Mouse (Mus musculus) CD4-positive, CD25-positive, alpha-beta regulatory T cell, adult 2 months (primary cell): ENCODE results near the gene Nrp1.

ENCODE experiments used
- DNase-seq: peaks from one replicate; pipeline ENCODE4 v3.0.0-alpha.2; 2012; ENCODE audit warnings: low read depth, low spot score

Nrp1 gene

GRCm38 (mm10) chr8:128371026-128371425 lies 12.6 kb downstream of the Nrp1 start:
- no peak for DNase-seq

GRCm38 (mm10) chr8:128371789-128372188 lies 13.4 kb downstream of the Nrp1 start:
- DNase-seq, result no peak

- DNase-seq, result no peak
Observed at GRCm38 (mm10) chr8:128372724-128373123, 14.3 kb downstream of the Nrp1 start.

- DNase-seq, result no peak
Observed at GRCm38 (mm10) chr8:128373418-128373817, 15.0 kb downstream of the Nrp1 start.

GRCm38 (mm10) chr8:128375291-128375690 lies 16.9 kb downstream of the Nrp1 start:
- DNase-seq, result no peak

- DNase-seq, result peak; percentile 27
Observed at GRCm38 (mm10) chr8:128383176-128383575, 24.8 kb downstream of the Nrp1 start.

GRCm38 (mm10) chr8:128384366-128384765 lies 26.0 kb downstream of the Nrp1 start:
- DNase-seq, result no peak

- peak; percentile 51 for DNase-seq
Observed at GRCm38 (mm10) chr8:128384921-128385332, 26.5 kb downstream of the Nrp1 start.

- peak; percentile 56 for DNase-seq
Observed at GRCm38 (mm10) chr8:128386963-128387621, 28.7 kb downstream of the Nrp1 start.

- DNase-seq, result no peak
Observed at GRCm38 (mm10) chr8:128390759-128391158, 32.4 kb downstream of the Nrp1 start.

- peak; percentile 65 for DNase-seq
Observed at GRCm38 (mm10) chr8:128391182-128391760, 32.9 kb downstream of the Nrp1 start.

GRCm38 (mm10) chr8:128394671-128395193 lies 36.3 kb downstream of the Nrp1 start:
- no peak for DNase-seq

- no peak for DNase-seq
Observed at GRCm38 (mm10) chr8:128396968-128397367, 38.6 kb downstream of the Nrp1 start.

- no peak for DNase-seq
Observed at GRCm38 (mm10) chr8:128397441-128397840, 39.0 kb downstream of the Nrp1 start.

- DNase-seq, result no peak
Observed at GRCm38 (mm10) chr8:128398472-128399091, 40.2 kb downstream of the Nrp1 start.

GRCm38 (mm10) chr8:128400286-128400685 lies 41.9 kb downstream of the Nrp1 start:
- no peak for DNase-seq

GRCm38 (mm10) chr8:128404876-128405275 lies 46.5 kb downstream of the Nrp1 start:
- no peak for DNase-seq

GRCm38 (mm10) chr8:128413381-128413780 lies 55.0 kb downstream of the Nrp1 start:
- DNase-seq, result no peak

GRCm38 (mm10) chr8:128415730-128416684 lies 57.6 kb downstream of the Nrp1 start:
- DNase-seq, result no peak

GRCm38 (mm10) chr8:128416896-128417295 lies 58.5 kb downstream of the Nrp1 start:
- no peak for DNase-seq

GRCm38 (mm10) chr8:128417956-128418796 lies 59.8 kb downstream of the Nrp1 start:
- DNase-seq, result peak; percentile 27
